Mouse (Mus musculus) 3T3-L1 (cell line): ENCODE measurements around the gene App.
A peak's percentile ranks its signal among the peaks of the same experiment; 100 is the strongest.

Experiments
- DNase-seq: peaks from one replicate; pipeline ENCODE4 v3.0.0-alpha.2; 2015; ENCODE audit warnings: low read depth, low spot score

Gene App

GRCm38 (mm10) chr16:84973446-84974175, 200.0 kb downstream of the App start:
- no peak for DNase-seq

GRCm38 (mm10) chr16:84971535-84972330, 201.8 kb downstream of the App start:
- no peak for DNase-seq

- no peak for DNase-seq
These were observed 204.5 kb downstream of the App start for GRCm38 (mm10) chr16:84969026-84969425.

- peak; percentile 35 for DNase-seq
These were observed 206.6 kb downstream of the App start for GRCm38 (mm10) chr16:84966983-84967382.

- DNase-seq, result no peak
These were observed 207.5 kb downstream of the App start for GRCm38 (mm10) chr16:84966096-84966495.

GRCm38 (mm10) chr16:84963960-84964359, 209.6 kb downstream of the App start:
- DNase-seq, result no peak

- DNase-seq, result no peak
These were observed 210.0 kb downstream of the App start for GRCm38 (mm10) chr16:84963527-84963926.

- DNase-seq, result no peak
These were observed 216.3 kb downstream of the App start for GRCm38 (mm10) chr16:84957253-84957652.

GRCm38 (mm10) chr16:84956690-84957089, 216.9 kb downstream of the App start:
- DNase-seq, result no peak

GRCm38 (mm10) chr16:84955840-84956239, 217.7 kb downstream of the App start:
- DNase-seq, result no peak

- peak; percentile 87 for DNase-seq
These were observed 218.2 kb downstream of the App start for GRCm38 (mm10) chr16:84955204-84955839.

GRCm38 (mm10) chr16:84931024-84931423, 242.5 kb downstream of the App start:
- DNase-seq, result no peak

GRCm38 (mm10) chr16:84927827-84928226, 245.7 kb downstream of the App start:
- DNase-seq, result no peak

GRCm38 (mm10) chr16:84919649-84920308, 253.8 kb downstream of the App start:
- no peak for DNase-seq

GRCm38 (mm10) chr16:84919087-84919486, 254.5 kb downstream of the App start:
- peak; percentile 13 for DNase-seq

- DNase-seq, result no peak
These were observed 256.8 kb downstream of the App start for GRCm38 (mm10) chr16:84916772-84917171.

- no peak for DNase-seq
These were observed 261.9 kb downstream of the App start for GRCm38 (mm10) chr16:84911477-84912165.

GRCm38 (mm10) chr16:84902995-84903394, 270.6 kb downstream of the App start:
- no peak for DNase-seq
